Mouse (Mus musculus): ENCODE results near the gene Arrdc2. TPM values are rescaled to one million over a fixed set of nuclear protein-coding genes. Genes with fewer than 3 reads are reported as not detected.
"Not testable (repeated sequence)": the region's sequence is repeated elsewhere in the genome, so short reads cannot be mapped to it uniquely, and the experiment has no call there.

The Arrdc2 gene
- total RNA-seq, 1 experiment from 2014 or later: 12.5 TPM

DNA sequence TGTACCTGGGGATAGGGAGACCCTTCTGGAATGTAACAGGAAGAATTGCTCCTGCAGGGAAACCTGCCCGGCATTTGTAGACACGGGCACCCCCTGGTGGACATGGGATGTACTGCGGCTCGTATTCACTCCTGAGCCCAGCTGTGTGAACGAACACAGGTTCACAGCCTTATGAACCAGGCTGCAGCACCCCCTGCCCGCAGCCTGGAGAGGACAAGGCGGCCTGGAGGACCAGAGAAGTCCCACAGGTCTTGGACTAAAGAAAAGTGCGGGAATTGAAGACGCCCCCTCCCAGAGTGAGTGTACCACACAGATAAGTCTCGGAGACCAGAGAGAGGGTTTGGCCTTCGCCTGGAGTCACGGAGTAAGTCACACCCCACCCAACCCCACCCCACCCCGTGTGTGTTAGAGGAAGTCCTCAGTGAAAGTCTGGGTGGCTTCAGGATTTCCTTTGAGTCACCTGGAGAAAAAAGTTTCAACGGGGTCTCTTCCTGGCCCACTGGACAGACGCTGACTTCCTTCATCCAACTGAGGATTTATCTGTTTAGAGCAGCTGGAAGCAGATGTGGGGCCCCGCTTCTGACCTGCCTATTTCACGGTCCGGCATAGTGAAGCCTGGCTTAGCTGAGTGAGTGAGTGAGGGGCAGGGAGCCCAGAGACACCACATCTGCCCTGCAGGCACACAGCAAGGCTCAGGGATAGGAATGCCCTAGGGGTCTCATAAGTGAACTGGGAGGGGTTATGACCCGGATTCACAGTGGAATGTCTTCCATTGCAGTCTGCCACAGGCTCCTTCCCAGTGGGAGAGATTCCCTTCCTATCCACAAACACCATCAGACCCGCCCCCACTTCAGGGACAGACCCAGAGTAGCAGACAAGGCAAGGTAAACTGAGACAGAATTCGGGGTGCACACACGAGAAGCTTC is 1.9 kb upstream of the Arrdc2 start:
- peak; percentile 93 for DNase-seq

DNA sequence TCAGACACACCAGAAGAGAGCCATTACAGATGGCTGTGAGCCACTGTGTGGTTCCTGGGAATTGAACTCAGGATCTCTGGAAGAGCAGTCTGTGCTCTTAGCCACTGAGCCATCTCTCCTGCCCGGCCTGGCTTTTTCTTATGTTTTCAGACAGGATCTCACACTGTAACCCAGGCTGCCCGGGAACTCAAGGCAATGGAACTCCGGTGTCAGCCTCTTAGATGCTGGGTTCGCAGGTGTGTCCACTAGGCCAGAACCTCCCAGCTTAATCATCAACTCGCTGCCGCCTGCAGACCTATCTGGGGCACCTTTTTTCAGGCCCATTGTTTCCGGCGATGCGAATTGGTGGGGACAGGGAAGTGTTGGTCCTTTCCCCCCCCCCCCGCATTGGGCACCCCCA is 1.1 kb upstream of the Arrdc2 start:
- no peak for DNase-seq

- DNase-seq: no peak
These were observed 689 bp downstream of the Arrdc2 start for GRCm38 (mm10) chr8:70838654-70839407.

DNA sequence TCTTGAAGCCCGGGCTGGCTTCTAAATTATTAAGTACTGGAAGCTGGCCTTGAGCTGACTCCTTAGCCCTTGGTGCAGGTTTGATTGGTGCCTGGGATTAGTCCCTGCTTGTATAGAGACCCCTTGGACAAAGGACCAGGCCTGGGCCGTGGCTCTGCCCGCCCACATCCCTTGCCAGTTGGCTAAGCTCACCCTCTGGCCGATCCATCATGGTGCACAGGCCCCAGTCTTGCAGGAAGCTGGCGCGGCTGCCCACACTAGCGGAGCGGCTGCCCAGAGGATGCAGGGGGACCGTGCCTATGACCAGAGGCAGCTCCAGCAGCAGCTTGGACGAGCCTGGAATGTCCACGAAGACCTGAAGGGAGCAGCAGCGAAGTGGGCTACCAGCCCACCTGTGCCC is 2.9 kb downstream of the Arrdc2 start:
- no peak for DNase-seq

DNA sequence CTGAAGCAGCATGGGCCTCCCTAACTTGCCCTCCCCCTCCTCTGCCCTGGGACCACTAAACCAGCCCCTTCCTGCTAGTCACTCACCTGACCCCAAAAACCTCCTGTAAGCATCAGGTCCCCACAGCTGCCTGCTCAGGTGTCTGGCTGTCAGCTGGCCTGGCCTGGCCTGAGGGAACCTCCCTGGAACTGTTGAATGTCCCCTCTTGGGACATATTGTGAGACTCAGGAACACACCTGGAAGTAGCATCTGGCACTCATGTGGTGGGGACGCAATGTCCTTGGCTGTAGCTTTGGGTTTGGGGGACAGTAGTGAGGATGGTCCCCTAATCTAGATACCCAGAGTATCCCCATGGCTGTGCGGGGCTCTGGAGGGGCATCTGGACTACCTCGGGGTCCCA is 5.4 kb downstream of the Arrdc2 start:
- no peak for DNase-seq

GRCm38 (mm10) chr8:70833520-70833919 is 6.0 kb downstream of the Arrdc2 start:
- DNase-seq: peak; percentile 84

DNA sequence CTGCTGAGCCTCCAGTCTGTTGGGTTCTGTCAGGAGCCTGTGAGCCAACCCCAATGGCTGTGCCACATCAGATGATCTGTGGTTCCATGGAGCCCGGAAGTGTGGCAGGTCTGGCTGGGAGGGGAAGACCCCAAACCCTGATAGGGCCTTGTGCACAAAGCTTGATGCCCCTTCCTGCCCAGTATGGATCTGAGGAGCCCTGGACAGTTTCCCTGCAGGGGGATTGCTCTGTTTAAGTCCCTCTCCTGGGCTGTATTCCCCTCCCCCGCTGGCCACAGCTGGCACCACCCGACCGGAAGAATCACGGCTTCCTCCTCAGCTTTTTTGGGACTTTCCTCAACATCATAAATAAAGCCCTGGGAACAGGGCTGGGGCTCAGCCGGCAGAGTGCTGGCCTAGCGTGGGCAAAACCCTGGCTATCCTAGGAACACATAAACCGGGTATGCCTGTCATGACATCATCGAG is 6.5 kb downstream of the Arrdc2 start:
- DNase-seq: peak; percentile 55

- no peak for DNase-seq
These were observed 7.1 kb downstream of the Arrdc2 start for GRCm38 (mm10) chr8:70832371-70832770.

DNA sequence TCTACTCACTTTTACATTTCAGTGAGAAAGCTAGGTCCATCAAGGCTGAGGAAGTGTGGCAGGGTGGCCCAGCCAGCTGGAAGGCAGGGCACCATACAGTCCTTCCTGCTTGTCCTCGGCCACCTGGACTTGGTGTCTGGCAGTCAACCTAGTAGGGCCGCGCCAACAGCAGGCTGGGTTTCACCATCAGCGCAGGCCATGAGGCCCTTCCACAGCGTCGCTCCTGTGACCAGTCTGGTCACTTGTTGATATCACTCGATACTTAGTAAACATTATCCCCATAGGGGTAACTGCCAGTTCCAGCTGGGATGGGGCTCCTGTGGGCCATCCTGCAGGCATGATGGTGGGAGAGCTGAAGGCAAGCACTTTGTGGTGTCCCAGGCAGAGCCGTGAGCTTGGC is 8.0 kb downstream of the Arrdc2 start:
- no peak for DNase-seq

- DNase-seq: no peak
These were observed 11.7 kb downstream of the Arrdc2 start for GRCm38 (mm10) chr8:70827796-70828195.

DNA sequence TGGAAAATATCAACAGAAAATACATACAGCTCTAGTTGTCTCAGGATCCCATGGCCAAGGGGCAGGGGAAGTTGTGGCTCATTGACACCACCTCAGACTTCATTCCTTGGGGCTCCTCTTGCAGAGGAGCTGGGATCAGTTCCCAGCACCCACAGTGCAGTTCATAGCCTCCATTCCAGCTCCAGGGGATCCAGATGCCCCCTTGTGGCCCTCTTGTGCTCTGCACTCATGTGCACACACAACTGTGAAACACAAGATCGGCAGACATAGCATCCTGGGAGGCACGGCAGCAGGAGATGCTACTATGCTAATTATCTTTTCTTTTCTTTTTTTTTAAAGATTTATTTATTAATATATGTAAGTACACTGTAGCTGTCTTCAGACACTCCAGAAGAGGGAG is 12.5 kb downstream of the Arrdc2 start:
- DNase-seq: no peak

GRCm38 (mm10) chr8:70825816-70826215 is 13.7 kb downstream of the Arrdc2 start:
- no peak for DNase-seq

GRCm38 (mm10) chr8:70823802-70824201 is 15.7 kb downstream of the Arrdc2 start:
- no peak for DNase-seq

- not testable (repeated sequence) for DNase-seq
These were observed 16.9 kb downstream of the Arrdc2 start for GRCm38 (mm10) chr8:70822594-70822993.

DNA sequence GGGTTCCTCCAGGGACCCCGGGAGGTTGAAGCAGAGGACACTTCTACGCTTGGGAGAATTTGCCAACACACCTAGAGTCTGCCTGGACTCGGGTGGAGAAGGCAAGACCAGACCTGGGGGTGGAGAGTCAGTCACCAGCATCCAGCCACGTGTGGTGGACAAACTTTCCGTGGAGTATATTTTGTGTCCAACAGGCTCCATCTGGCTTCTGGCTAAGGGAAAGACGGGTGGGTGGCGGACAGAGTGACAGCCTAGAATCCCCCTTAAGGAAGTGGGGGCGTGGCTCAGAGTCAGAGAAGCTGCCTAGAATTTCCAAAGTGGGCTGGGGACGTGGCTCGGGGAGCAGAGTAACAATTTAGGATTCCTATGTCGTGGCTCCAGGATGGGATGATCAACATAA is 17.5 kb downstream of the Arrdc2 start:
- DNase-seq: no peak

DNA sequence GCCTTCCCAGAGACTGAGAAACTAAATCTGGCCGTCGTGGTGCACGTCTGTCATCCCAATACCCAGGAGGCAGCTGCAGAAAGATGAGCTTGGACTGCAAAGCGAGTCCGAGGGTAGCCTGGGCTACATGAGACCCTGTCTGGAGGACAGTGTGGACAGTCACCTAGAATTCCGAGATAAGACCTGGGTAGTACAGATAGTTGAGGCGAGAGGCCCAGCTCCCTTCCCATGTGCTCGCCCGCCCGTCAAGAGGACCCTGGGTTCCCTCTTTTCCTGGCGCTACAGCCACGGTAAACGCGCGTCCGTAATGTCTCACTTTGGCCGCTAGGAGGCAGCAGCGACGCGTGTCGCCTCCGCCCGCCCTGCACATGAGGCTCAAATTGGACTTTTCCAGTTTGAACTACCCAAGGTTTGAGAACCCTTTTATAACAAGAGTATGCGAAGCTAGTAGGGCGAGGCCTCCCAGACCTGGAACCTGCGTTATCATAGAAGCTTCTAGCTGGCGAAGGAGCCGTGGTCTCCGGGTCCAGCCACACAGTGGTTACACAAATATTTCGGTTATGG is 18.0 kb downstream of the Arrdc2 start:
- peak; percentile 79 for DNase-seq

DNA sequence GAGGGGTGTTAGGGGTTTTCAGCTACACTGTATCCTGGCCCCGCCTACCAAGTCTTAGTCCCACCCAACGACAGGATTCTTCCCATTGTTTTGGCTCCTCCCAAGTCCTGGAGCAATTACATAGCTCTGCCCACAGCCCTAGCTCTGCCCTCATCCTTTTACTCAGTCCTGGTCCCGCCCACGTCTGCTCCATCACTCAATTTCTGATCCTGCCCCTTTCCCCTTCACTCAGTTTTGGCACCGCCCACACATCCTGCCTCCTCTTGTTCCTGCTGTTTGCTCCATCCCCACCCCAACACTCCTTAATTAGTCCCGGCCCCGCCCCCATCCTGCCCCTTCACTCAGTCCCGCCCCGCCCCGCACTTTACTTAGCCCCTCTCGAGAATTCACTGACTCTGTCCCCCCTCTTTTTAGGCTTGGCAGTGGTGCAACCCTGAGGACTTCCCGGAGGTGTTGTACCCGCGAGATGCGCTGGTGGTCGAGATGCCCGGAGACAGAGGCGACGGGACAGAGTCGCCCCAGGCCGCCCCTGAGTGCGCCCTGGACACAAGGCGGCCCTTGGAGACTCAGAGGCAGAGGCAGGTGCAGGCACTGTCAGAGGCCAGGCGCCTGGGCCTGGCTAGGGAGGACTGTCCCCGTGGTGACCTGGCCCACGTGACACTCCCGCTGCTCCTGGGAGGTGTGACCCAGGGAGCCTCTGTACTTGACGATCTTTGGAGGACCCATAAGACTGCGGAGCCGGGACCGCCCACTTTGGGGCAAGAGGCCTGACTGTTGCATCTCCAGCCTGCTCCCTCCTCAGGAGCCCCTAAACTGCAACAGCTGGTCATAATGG is 19.2 kb downstream of the Arrdc2 start:
- peak; percentile 75 for DNase-seq

DNA sequence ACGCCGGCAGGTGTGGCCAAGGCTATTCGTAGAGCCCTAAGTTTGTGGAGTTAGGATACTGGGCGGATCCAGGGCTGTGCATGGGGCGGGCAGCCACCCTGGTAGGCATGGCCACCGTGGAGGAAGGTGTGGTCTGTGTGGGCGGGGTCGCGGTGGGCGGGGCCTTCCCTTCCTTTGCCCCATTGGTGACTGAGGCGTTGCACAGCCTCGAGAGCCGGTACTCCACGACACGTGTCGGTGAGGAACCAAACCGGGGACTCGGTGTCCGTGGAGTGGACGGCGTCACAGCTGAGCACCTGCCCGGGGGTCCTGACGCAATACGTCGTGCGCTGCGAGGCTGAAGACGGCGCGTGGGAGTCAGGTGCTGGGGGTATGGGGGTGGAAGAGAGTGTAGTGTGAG is 22.8 kb downstream of the Arrdc2 start:
- peak; percentile 67 for DNase-seq

- DNase-seq: no peak
These were observed 26.6 kb downstream of the Arrdc2 start for GRCm38 (mm10) chr8:70812885-70813284.

DNA sequence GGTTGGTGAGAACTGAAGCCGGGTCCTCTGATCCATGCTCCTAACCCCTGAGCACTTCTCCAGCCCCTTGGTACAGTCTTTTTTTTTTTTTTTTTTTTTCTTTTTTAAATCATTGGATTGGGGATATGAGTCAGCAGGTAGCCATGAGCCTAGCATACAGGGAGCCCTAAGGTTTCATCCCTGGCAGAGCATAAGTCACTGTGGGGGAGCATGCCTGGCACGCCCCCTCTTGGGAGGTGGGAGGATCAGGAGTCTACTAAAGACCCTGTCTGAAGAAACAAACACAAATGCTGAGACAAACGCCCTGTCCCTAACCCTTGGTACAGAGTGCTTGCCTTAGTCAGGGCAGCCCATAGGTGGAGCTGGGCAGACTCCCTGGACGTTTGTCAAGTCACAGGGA is 27.5 kb downstream of the Arrdc2 start:
- no peak for DNase-seq

- no peak for DNase-seq
These were observed 28.4 kb downstream of the Arrdc2 start for GRCm38 (mm10) chr8:70810962-70811680.

Data from adrenal gland, postnatal 14 days (tissue).